Mouse (Mus musculus) G1E (cell line): ENCODE data around the gene Mttp.

Experiments
- CTCF ChIP-seq: IDR thresholded peaks from 2 replicates; pipeline ENCODE4 v1.5.1; 2012; ENCODE audit warnings: low read depth, low read length, inconsistent platforms, mixed read lengths
- TAL1 ChIP-seq: conservative IDR thresholded peaks from 2 replicates; pipeline ENCODE4 v1.6.1; 2012; ENCODE audit warnings: low read depth, low read length, inconsistent platforms, mixed read lengths

- no peak for TF ChIP-seq CTCF
- TF ChIP-seq TAL1, result no peak
These were observed 73.2 kb downstream of the Mttp start for GRCm38 (mm10) chr3:138071476-138072073.
